Mouse (Mus musculus): ENCODE measurements at regions not wholly inside any gene's neighbourhood (a gene's known extent, or its start where the extent isn't known, plus 50 kb on each side); places are given as distances from the start of the nearest gene placed in this dataset.

- TF ChIP-seq ZNF384 (IDR thresholded peaks at IDR 0.05; ENCODE audit: low read depth, low read length) (no peak), CTCF (IDR thresholded peaks at IDR 0.05 in 2 of 3, conservative IDR thresholded peaks at IDR 0.05 in 1 of 3; ENCODE audit: control insufficient read depth in 1 of 3, insufficient read depth in 1 of 3, low read depth in 2 of 3, low read length in 3 of 3, poor library complexity in 1 of 3, severe bottlenecking in 1 of 3) (no peak), ELF1 (IDR thresholded peaks at IDR 0.05; ENCODE audit: low read depth, low read length) (no peak), ZMIZ1 (IDR thresholded peaks at IDR 0.05; ENCODE audit: low read depth, low read length) (no peak)
Measured at GRCm38 (mm10) chr7:68858471-68859210, 109.6 kb upstream of the Arrdc4 start.

Measured in MEL (cell line).